Mouse (Mus musculus): Measurements from ENCODE around the gene AC161166.1. TPM values are rescaled to one million over a fixed set of nuclear protein-coding genes. Genes with fewer than 3 reads are reported as not detected.

The AC161166.1 gene
- not detected in 2 replicates for polyA plus RNA-seq (2012; rRNA removed)

DNA sequence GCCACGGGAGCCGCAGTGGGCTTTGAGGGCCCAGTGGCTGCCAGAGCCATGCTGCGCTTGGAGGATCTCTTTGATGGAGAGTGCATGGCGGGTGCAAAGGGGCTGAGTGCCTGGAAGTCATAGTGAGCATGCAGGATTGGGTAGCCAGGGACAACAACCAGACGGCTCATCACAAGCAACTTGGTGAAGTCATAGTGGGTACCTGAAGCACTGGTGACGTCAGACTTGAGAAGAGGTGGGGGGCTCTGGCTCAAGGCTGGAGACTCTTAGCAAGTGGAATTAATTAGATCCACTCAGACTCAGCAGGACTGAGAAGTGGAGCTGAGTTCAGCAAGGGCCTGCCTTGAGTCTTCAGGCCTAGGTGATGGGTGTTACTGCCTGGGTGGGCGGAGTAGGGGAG lies at the start of gene AC161166.1:
Gene AC161166.1, minus strand, starts transcription at position 101 of the 400 bp plus-strand sequence.
- TF ChIP-seq POLR2A (IDR thresholded peaks at IDR 0.05; ENCODE audit: borderline replicate concordance, extremely low read depth, insufficient read depth, insufficient read length, poor library complexity, severe bottlenecking) (no peak), CTCF (IDR thresholded peaks at IDR 0.05; ENCODE audit: borderline replicate concordance, extremely low read depth, insufficient read depth, insufficient read length) (no peak)
- no peak for DNase-seq (ENCODE audit: low read depth)

GRCm38 (mm10) chr7:24561450-24561849 lies 49.2 kb upstream of the AC161166.1 start:
- TF ChIP-seq CTCF (IDR thresholded peaks at IDR 0.05; ENCODE audit: borderline replicate concordance, extremely low read depth, insufficient read depth, insufficient read length) (no peak), POLR2A (IDR thresholded peaks at IDR 0.05; ENCODE audit: borderline replicate concordance, extremely low read depth, insufficient read depth, insufficient read length, poor library complexity, severe bottlenecking) (no peak)
- DNase-seq (ENCODE audit: low read depth): no peak

DNA sequence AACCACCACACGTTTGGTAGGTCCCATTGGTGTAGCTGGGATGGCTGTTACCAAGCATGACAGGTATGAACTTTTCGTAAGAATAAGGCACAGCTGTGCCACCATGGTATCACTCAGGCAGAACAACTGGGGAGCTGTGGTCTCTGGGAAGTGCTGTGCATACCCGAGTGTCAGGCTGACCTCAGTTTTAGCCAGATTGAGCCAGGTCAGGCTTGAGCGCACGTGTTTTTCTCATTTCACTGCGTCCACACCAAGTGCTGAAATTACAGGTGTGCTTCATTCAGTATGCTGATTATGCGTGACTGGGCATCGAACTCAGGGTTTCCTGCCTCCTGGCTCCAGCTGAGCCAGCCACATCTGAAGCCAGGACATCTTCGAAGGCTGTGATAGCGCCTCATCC lies 43.5 kb upstream of the AC161166.1 start:
- TF ChIP-seq CTCF (IDR thresholded peaks at IDR 0.05; ENCODE audit: borderline replicate concordance, extremely low read depth, insufficient read depth, insufficient read length): no peak
- no peak for TF ChIP-seq POLR2A (IDR thresholded peaks at IDR 0.05; ENCODE audit: borderline replicate concordance, extremely low read depth, insufficient read depth, insufficient read length, poor library complexity, severe bottlenecking)
- DNase-seq (ENCODE audit: low read depth): no peak

GRCm38 (mm10) chr7:24551985-24552759 lies 39.9 kb upstream of the AC161166.1 start:
- TF ChIP-seq POLR2A (IDR thresholded peaks at IDR 0.05; ENCODE audit: borderline replicate concordance, extremely low read depth, insufficient read depth, insufficient read length, poor library complexity, severe bottlenecking): no peak
- TF ChIP-seq CTCF (IDR thresholded peaks at IDR 0.05; ENCODE audit: borderline replicate concordance, extremely low read depth, insufficient read depth, insufficient read length): no peak
- DNase-seq (ENCODE audit: low read depth): no peak

DNA sequence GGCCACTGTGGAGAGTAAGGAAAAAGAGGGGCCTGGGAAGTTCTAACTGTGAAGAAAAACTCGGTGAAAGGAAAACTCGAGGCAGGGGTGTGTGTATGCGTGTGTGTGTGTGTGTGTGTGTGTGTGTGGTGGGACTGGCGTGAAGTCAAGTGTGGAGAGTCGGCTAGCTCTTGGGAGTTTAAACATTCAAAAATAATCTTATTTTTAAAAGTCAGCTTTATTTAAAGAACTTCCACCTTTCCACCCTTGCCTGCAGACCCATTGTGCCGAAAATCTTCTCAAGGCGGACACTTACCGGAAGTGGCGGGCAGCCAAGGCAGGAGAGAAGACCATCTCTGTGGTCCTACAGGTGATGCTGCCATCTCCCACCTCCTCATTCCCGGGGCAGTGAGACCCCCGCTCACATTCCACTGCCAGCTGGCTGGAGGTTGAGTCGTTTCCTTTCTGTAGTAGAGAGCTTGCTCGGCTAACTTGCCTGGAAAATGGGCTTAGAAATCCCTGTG lies 35.3 kb upstream of the AC161166.1 start:
- DNase-seq (ENCODE audit: low read depth): no peak
- no peak for TF ChIP-seq CTCF (IDR thresholded peaks at IDR 0.05; ENCODE audit: borderline replicate concordance, extremely low read depth, insufficient read depth, insufficient read length)
- no peak for TF ChIP-seq POLR2A (IDR thresholded peaks at IDR 0.05; ENCODE audit: borderline replicate concordance, extremely low read depth, insufficient read depth, insufficient read length, poor library complexity, severe bottlenecking)

GRCm38 (mm10) chr7:24546634-24547389 lies 34.6 kb upstream of the AC161166.1 start:
- DNase-seq (ENCODE audit: low read depth): peak; percentile 99
- TF ChIP-seq POLR2A (IDR thresholded peaks at IDR 0.05; ENCODE audit: borderline replicate concordance, extremely low read depth, insufficient read depth, insufficient read length, poor library complexity, severe bottlenecking) (peak; percentile 40; the same call in 1 of the 2 replicates), CTCF (IDR thresholded peaks at IDR 0.05; ENCODE audit: borderline replicate concordance, extremely low read depth, insufficient read depth, insufficient read length) (no peak)

DNA sequence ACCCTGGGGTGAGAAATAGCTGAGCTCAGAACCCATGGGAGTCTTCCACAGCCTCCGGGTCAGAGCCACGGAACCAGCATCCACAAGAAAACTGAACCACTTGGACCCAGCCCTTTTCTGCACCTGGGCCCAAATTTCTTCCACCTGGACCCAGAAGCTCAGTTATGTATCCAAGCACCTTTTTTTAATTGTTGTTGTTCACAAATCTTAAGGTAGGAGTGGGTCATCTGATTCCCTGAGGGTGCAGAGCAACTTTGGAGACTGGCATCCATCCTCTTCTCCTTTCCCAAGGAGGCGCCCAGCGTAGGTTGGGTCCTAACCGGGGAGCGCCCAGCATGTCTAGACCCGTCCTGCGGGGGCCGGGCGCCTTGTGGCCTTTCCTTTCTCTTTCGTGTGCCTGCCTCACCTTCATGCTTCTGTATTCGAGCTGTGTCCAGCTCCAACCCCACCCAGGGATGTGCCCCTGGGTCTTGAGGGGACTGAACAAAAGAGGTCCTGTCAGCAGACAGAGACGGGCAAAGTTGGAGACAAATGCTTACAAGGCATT lies 33.9 kb upstream of the AC161166.1 start, which contains the start of the genes Pinlyp and Xrcc1:
Gene Pinlyp, minus strand, starts transcription at position 51 of the 547 bp plus-strand sequence.
Gene Xrcc1, plus strand, starts transcription at position 222 of the 547 bp plus-strand sequence.
- DNase-seq (ENCODE audit: low read depth): no peak
- TF ChIP-seq CTCF (IDR thresholded peaks at IDR 0.05; ENCODE audit: borderline replicate concordance, extremely low read depth, insufficient read depth, insufficient read length) (no peak), POLR2A (IDR thresholded peaks at IDR 0.05; ENCODE audit: borderline replicate concordance, extremely low read depth, insufficient read depth, insufficient read length, poor library complexity, severe bottlenecking) (no peak)

GRCm38 (mm10) chr7:24544506-24544905 lies 32.3 kb upstream of the AC161166.1 start:
- DNase-seq (ENCODE audit: low read depth): no peak
- TF ChIP-seq POLR2A (IDR thresholded peaks at IDR 0.05; ENCODE audit: borderline replicate concordance, extremely low read depth, insufficient read depth, insufficient read length, poor library complexity, severe bottlenecking): no peak
- TF ChIP-seq CTCF (IDR thresholded peaks at IDR 0.05; ENCODE audit: borderline replicate concordance, extremely low read depth, insufficient read depth, insufficient read length): peak; percentile 23; the same call in 1 of the 2 replicates

GRCm38 (mm10) chr7:24539686-24540085 lies 27.4 kb upstream of the AC161166.1 start:
- no peak for DNase-seq (ENCODE audit: low read depth)
- TF ChIP-seq CTCF (IDR thresholded peaks at IDR 0.05; ENCODE audit: borderline replicate concordance, extremely low read depth, insufficient read depth, insufficient read length) (no peak), POLR2A (IDR thresholded peaks at IDR 0.05; ENCODE audit: borderline replicate concordance, extremely low read depth, insufficient read depth, insufficient read length, poor library complexity, severe bottlenecking) (no peak)

- DNase-seq (ENCODE audit: low read depth): no peak
- no peak for TF ChIP-seq CTCF (IDR thresholded peaks at IDR 0.05; ENCODE audit: borderline replicate concordance, extremely low read depth, insufficient read depth, insufficient read length)
- no peak for TF ChIP-seq POLR2A (IDR thresholded peaks at IDR 0.05; ENCODE audit: borderline replicate concordance, extremely low read depth, insufficient read depth, insufficient read length, poor library complexity, severe bottlenecking)
Observed at GRCm38 (mm10) chr7:24538701-24539100, 26.4 kb upstream of the AC161166.1 start.

- TF ChIP-seq CTCF (IDR thresholded peaks at IDR 0.05; ENCODE audit: borderline replicate concordance, extremely low read depth, insufficient read depth, insufficient read length) (no peak), POLR2A (IDR thresholded peaks at IDR 0.05; ENCODE audit: borderline replicate concordance, extremely low read depth, insufficient read depth, insufficient read length, poor library complexity, severe bottlenecking) (no peak)
- no peak for DNase-seq (ENCODE audit: low read depth)
Observed at GRCm38 (mm10) chr7:24538154-24538553, 25.9 kb upstream of the AC161166.1 start.

All from brain, embryonic 14.5 days (tissue).